In the genomic region with DNA sequence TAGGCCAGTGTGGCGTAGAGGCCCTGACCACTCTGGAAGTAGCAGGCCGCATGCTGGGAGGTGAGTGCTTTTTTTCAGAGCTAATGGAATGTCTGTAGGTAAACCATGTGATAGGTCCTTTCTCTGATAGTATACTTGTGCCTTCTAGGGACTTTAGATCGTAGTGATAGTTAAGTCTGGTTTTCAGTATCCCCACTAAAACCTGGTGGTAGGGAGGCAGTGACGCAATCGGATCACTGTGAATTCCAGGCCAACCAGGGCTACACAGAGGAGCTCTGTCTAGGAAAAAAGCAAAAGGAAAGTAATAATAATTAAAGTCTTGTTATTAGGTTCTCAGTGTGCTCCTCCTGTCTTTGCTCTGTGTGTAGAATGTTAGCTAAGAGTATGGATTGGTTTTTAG, we compare ENCODE assay signal across 9 mouse cellular contexts. TPM values are rescaled to one million over a fixed set of nuclear protein-coding genes. Genes with fewer than 3 reads are reported as not detected.
DNase-seq lines count a peak whose midpoint lies in the region; ATAC-seq and TF ChIP-seq lines count a peak whose summit lies in the region.
"Had no signal": no experiment of that assay in that cellular context is flagged by ENCODE, and none has a peak within 500 bp of the region (broad histone marks: within the 10 kb centered on the region; RNA-seq: fewer than 3 reads in every experiment).

No protein-coding gene starts in this region.

- H3K4me1 ChIP-seq in cortical plate, adult 2 months (ENCODE audit: control insufficient read depth, insufficient read depth, low read length): peaks cover 7% of the 10 kb centered on the region; the same call in 1 of the 2 replicates
- H3K4me1 ChIP-seq in hindbrain, postnatal 0 days (ENCODE audit: insufficient read depth, low read length): peaks cover 18% of the 10 kb centered on the region

- H3K4me2 ChIP-seq in hindbrain, postnatal 0 days (ENCODE audit: low read depth, low read length): peak overlapping the region; percentile 86
- H3K4me2 ChIP-seq in myocyte (ENCODE audit: low read depth): peak overlapping the region; percentile 98

- peak overlapping the region; percentile 43 for H3ac ChIP-seq in myocyte (ENCODE audit: control insufficient read depth, insufficient read length)

- peak overlapping the region; percentile 57 for H3K4me3 ChIP-seq in cortical plate, adult 2 months (ENCODE audit: insufficient read depth, low read length)
- H3K4me3 ChIP-seq in hindbrain, postnatal 0 days (ENCODE audit: low read length): peak overlapping the region; percentile 88
- peak overlapping the region; percentile 96 for H3K4me3 ChIP-seq in myocyte

- H3K9ac ChIP-seq in hindbrain, postnatal 0 days (replicated peaks; ENCODE audit: low read length): peak overlapping the region; percentile 86

- no peaks in the 10 kb centered on the region for H3K27me3 ChIP-seq in hindbrain, postnatal 0 days (ENCODE audit: insufficient read depth, low read length)
- no peaks in the 10 kb centered on the region for H3K27me3 ChIP-seq in myocyte (ENCODE audit: control insufficient read depth, insufficient read depth, insufficient read length)

- WGBS in hindbrain, postnatal 0 days: 40% methylated on average over 5 of the region's 5 CpGs

- no peak for ATAC-seq in hindbrain, postnatal 0 days

- no peak for TF ChIP-seq CTCF in cortical plate, adult 2 months (IDR thresholded peaks at IDR 0.05; ENCODE audit: extremely low read depth, insufficient read depth, low read length)
- no peak for TF ChIP-seq CTCF in hindbrain, postnatal 0 days (IDR thresholded peaks at IDR 0.05; ENCODE audit: low read depth)

- DNase-seq in layer of hippocampus, adult 9-11 months: peak; percentile 2
- DNase-seq in layer of hippocampus, adult 18-20 months (ENCODE audit: low spot score in 2 of 2): no peak
- DNase-seq in hindbrain, postnatal 0 days (ENCODE audit: low spot score): no peak
- DNase-seq in gastrocnemius, postnatal 25 days: no peak
- no peak for DNase-seq in embryo, embryonic 10.5 days (ENCODE audit: low spot score)
- DNase-seq in embryo, embryonic 10 days (ENCODE audit: low spot score): no peak
- DNase-seq: adrenal gland, postnatal 25 days had no signal

- H3K79me2 ChIP-seq in myocyte (ENCODE audit: control insufficient read depth, insufficient read depth): peaks cover 65% of the 10 kb centered on the region

- TF ChIP-seq POLR2A in cortical plate, adult 2 months (IDR thresholded peaks at IDR 0.05; ENCODE audit: extremely low read depth, insufficient read depth, low read length): no peak
- TF ChIP-seq POLR2A in myocyte (IDR thresholded peaks at IDR 0.05; ENCODE audit: insufficient read length, low read depth): no peak

- H3K36me3 ChIP-seq in hindbrain, postnatal 0 days (ENCODE audit: insufficient read depth, low read length): peaks cover 24% of the 10 kb centered on the region
- H3K36me3 ChIP-seq in myocyte (ENCODE audit: control insufficient read depth, insufficient read depth): peaks cover 18% of the 10 kb centered on the region

- no peak overlapping the region for H3K27ac ChIP-seq in cortical plate, adult 2 months (ENCODE audit: insufficient read depth, low read length)
- peak overlapping the region; percentile 80; the same call in 1 of the 2 replicates for H3K27ac ChIP-seq in hindbrain, postnatal 0 days

- H3K9me3 ChIP-seq in hindbrain, postnatal 0 days (ENCODE audit: low read length): no peaks in the 10 kb centered on the region

TF ChIP-seq in myocyte, 11 proteins besides CTCF, POLR2A, EP300 and RAD21:
- TF ChIP-seq TCF12 (IDR thresholded peaks at IDR 0.05; ENCODE audit: insufficient read depth, poor library complexity, severe bottlenecking) (no peak), CEBPB (IDR thresholded peaks at IDR 0.05; ENCODE audit: insufficient read depth, poor library complexity, severe bottlenecking) (peak; percentile 57)

RNA-seq across cellular contexts. Expression of a gene that starts 0.9 kb away (rescaled TPM):
- 100 to 1,000 TPM; 769 to 789 TPM for total RNA-seq in layer of hippocampus, adult 18-20 months (2021)
- polyA plus RNA-seq in cortical plate, adult 2 months (2012; rRNA removed): 920 and 922 TPM in 2 replicates
- total RNA-seq in hindbrain, postnatal 0 days (2014; rRNA removed): 558 and 787 TPM in 2 replicates
- 668 TPM in 2 replicates for polyA plus RNA-seq in hindbrain, postnatal 0 days (2015; fragmentation: Nextera tagmentation; extraction: Ambion mirVana)
- polyA plus RNA-seq in myocyte (2012; fragmentation: generic; extraction: Trizol): 2,772 TPM
- 100 to 1,000 TPM; 317 to 352 TPM for total RNA-seq in gastrocnemius, postnatal 25 days (2021)

RNA-seq across cellular contexts. Expression of a gene that starts 0.9 kb away (rescaled TPM):
- total RNA-seq in layer of hippocampus, adult 18-20 months (2021): 10 to 100 TPM; 48.0 to 52.0 TPM
- 41.4 and 44.4 TPM in 2 replicates for polyA plus RNA-seq in cortical plate, adult 2 months (2012; rRNA removed)
- total RNA-seq in hindbrain, postnatal 0 days (2014; rRNA removed): 34.4 and 36.2 TPM in 2 replicates
- 52.4 and 54.9 TPM in 2 replicates for polyA plus RNA-seq in hindbrain, postnatal 0 days (2015; fragmentation: Nextera tagmentation; extraction: Ambion mirVana)
- 43.0 TPM for polyA plus RNA-seq in myocyte (2012; fragmentation: generic; extraction: Trizol)
- 10 to 100 TPM; 27.2 to 29.2 TPM for total RNA-seq in gastrocnemius, postnatal 25 days (2021)

RNA-seq across cellular contexts. Expression of a gene that starts 2.5 kb away (rescaled TPM):
- total RNA-seq in layer of hippocampus, adult 18-20 months (2021): 10 to 100 TPM; 34.6 to 36.2 TPM
- 58.0 and 58.9 TPM in 2 replicates for polyA plus RNA-seq in cortical plate, adult 2 months (2012; rRNA removed)
- total RNA-seq in hindbrain, postnatal 0 days (2014; rRNA removed): 76.0 and 97.3 TPM in 2 replicates
- polyA plus RNA-seq in hindbrain, postnatal 0 days (2015; fragmentation: Nextera tagmentation; extraction: Ambion mirVana): 43.2 and 46.3 TPM in 2 replicates
- polyA plus RNA-seq in myocyte (2012; fragmentation: generic; extraction: Trizol): 44.3 TPM
- total RNA-seq in gastrocnemius, postnatal 25 days (2021): 1 to 10 TPM; 6.8 to 7.7 TPM

RNA-seq across cellular contexts. Expression of a gene that starts 9.7 kb away (rescaled TPM):
- 10 to 100 TPM; 22.4 to 24.4 TPM for total RNA-seq in layer of hippocampus, adult 18-20 months (2021)
- polyA plus RNA-seq in cortical plate, adult 2 months (2012; rRNA removed): 59.3 and 60.1 TPM in 2 replicates
- 122 and 123 TPM in 2 replicates for total RNA-seq in hindbrain, postnatal 0 days (2014; rRNA removed)
- polyA plus RNA-seq in hindbrain, postnatal 0 days (2015; fragmentation: Nextera tagmentation; extraction: Ambion mirVana): 57.7 and 64.2 TPM in 2 replicates
- 37.1 TPM for polyA plus RNA-seq in myocyte (2012; fragmentation: generic; extraction: Trizol)
- total RNA-seq in gastrocnemius, postnatal 25 days (2021): 1 to 10 TPM; 4.2 to 6.9 TPM

RNA-seq across cellular contexts. Expression of a gene that starts 12.1 kb away (rescaled TPM):
- total RNA-seq in layer of hippocampus, adult 18-20 months (2021): 10 to 100 TPM; 43.4 to 44.5 TPM
- 25.4 and 27.5 TPM in 2 replicates for polyA plus RNA-seq in cortical plate, adult 2 months (2012; rRNA removed)
- total RNA-seq in hindbrain, postnatal 0 days (2014; rRNA removed): 27.6 and 34.1 TPM in 2 replicates
- polyA plus RNA-seq in hindbrain, postnatal 0 days (2015; fragmentation: Nextera tagmentation; extraction: Ambion mirVana): 26.8 and 29.8 TPM in 2 replicates
- 24.3 TPM for polyA plus RNA-seq in myocyte (2012; fragmentation: generic; extraction: Trizol)
- total RNA-seq in gastrocnemius, postnatal 25 days (2021): 10 to 100 TPM; 15.2 to 16.2 TPM
